Mouse (Mus musculus): ENCODE results near the gene 6330403K07Rik.
A peak's percentile ranks its signal among the peaks of the same experiment; 100 is the strongest.

Gene 6330403K07Rik

DNA sequence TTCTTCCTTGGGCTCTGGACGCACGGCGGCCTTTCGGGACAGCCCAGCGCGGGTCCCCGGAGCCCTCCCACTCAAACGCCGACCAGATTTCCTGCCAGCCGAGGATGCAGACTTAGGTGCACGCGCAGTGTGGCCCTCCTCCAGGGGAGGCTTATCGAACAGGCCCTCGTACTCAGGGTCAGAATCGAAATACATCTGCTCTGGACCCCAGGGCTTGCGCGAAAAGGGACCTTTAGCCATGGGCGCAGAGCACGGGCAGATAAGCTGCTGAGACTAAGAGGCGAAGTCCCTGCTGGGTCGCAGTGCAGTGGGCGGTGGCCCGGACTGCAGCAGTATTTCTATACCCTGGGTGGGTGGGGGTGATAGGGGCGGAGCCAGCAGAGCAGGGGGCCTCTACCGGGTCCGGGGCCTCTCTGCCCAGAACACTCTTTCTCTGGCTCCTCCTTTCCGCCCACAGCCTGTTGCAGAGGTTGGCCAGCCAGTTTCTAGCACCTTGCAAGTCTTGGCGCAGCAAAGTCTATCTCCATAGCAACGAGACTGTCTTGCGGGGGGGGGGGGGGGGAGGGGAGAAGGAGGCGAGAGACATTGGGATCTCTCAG lies at the start of gene 6330403K07Rik:
Gene 6330403K07Rik, minus strand, starts transcription at position 351 of the 599 bp plus-strand sequence.
- no peak for DNase-seq (ENCODE audit: low read depth)

- DNase-seq (ENCODE audit: low read depth) = no peak
Measured at GRCm38 (mm10) chr11:71076342-71076741, 43.0 kb upstream of the 6330403K07Rik start.

GRCm38 (mm10) chr11:71052554-71052953 lies 19.2 kb upstream of the 6330403K07Rik start:
- DNase-seq (ENCODE audit: low read depth) = peak; percentile 37

- DNase-seq (ENCODE audit: low read depth) = no peak
Measured at GRCm38 (mm10) chr11:71039526-71040298, 6.4 kb upstream of the 6330403K07Rik start.

GRCm38 (mm10) chr11:71032491-71033162 lies 686 bp downstream of the 6330403K07Rik start:
- no peak for DNase-seq (ENCODE audit: low read depth)

- no peak for DNase-seq (ENCODE audit: low read depth)
Measured at GRCm38 (mm10) chr11:71032070-71032469, 1.2 kb downstream of the 6330403K07Rik start.

GRCm38 (mm10) chr11:71029403-71030118 lies 3.8 kb downstream of the 6330403K07Rik start:
- DNase-seq (ENCODE audit: low read depth) = no peak

DNA sequence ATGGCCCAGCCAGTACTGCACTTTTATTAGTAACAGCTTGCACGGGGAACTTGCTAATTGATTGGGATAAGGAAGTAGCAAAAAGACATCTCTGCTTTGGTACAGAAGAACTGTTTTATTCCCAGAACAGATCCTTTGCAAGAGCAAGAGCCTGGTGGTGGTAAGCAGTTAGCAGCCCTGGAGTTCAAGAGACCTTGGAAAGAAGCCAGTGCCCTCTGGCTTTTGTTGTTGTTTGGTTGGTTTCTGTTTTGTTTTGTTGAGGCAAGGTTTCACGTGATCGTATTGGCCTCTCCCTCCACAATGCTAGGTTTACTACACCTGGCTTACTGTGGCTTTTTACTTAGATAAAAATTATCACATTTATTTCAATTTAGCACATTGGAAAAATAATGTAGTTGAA lies 5.0 kb downstream of the 6330403K07Rik start:
- no peak for DNase-seq (ENCODE audit: low read depth)

- DNase-seq (ENCODE audit: low read depth) = peak; percentile 99
Measured at GRCm38 (mm10) chr11:71019201-71020068, 13.9 kb downstream of the 6330403K07Rik start, which contains the start of the genes Mis12 and Derl2. TSS of gene Mis12 (plus strand) at chr11:71019611. TSS of gene Derl2 (minus strand) at chr11:71019841.

DNA sequence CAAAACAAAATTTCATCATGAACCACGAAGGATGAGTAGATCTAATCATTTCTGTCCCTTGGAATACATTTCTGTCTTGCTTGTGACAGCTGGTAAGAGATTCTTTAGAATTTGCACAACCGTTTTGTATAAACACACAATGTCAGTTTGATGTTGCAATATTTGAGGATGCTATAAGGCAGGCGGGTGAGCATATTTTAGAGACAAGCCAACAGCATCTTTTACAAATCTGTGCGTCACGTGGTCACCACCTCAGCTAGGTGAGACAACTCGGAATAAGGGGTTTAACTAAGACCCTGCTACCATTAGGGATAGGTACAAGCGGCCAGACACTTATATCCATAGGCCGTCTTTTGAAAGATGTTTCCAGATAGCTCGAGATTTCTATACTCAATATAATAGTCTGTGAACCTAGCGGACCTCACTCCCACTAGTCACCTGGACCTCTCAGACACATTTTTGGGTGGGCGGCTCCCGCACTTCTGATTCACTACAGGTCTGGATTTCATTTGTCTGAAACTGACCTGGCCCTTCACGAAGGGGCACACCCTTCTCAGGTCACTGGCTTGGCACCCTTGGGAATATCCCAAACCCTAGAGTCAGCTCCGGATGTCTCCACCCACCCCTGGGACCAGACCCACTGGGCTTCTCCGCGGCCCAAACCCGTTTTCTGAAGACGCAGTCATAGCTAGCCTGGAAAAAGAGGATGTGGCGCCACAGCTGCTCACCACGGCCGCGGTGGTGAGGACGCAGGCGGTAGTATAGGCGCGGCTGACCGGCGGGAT lies 14.7 kb downstream of the 6330403K07Rik start:
- DNase-seq (ENCODE audit: low read depth) = no peak

GRCm38 (mm10) chr11:71017051-71017450 lies 16.3 kb downstream of the 6330403K07Rik start:
- no peak for DNase-seq (ENCODE audit: low read depth)

DNA sequence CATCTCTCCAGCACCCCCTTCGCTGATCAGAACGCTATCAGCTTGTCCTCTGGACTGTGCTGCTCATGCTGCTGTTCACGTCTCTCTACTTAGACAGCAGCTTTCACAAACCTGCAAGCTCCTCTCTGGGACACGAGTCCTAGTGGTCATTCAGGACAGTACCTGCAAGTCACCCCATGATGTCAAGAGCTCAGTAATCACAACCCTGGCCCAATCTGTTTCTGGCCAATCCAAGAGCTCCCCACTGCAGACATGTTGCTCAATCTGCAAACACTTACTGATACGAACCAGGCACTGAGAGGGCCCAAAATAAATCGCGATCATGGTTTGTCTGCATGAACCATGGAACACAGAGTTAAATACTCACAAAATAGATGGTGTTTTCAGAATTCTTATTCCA lies 20.6 kb downstream of the 6330403K07Rik start:
- DNase-seq (ENCODE audit: low read depth) = no peak

GRCm38 (mm10) chr11:71008321-71008720 lies 25.0 kb downstream of the 6330403K07Rik start:
- DNase-seq (ENCODE audit: low read depth) = no peak

DNA sequence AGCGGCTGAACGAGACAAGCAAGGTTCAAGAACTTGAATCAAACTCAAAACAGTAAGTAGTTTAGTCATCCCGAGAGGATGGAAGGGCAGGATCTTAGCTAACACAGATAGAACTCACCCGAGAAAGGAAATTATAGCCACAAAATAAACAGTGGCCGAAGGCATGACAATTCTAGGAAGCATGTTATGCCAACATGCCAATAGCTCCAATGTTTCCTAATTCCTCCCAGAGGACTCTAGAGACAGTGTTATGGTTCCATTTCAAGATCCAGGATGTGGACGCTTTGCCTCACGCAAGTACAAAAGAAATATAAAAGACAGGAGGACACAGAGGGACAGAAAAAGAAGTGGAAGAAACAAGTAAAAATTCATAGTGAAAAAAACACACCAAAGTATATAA lies 25.5 kb downstream of the 6330403K07Rik start:
- DNase-seq (ENCODE audit: low read depth) = no peak

- DNase-seq (ENCODE audit: low read depth) = no peak
Measured at GRCm38 (mm10) chr11:71007026-71007425, 26.3 kb downstream of the 6330403K07Rik start.

- peak; percentile 48 for DNase-seq (ENCODE audit: low read depth)
Measured at GRCm38 (mm10) chr11:71005046-71005445, 28.3 kb downstream of the 6330403K07Rik start.

DNA sequence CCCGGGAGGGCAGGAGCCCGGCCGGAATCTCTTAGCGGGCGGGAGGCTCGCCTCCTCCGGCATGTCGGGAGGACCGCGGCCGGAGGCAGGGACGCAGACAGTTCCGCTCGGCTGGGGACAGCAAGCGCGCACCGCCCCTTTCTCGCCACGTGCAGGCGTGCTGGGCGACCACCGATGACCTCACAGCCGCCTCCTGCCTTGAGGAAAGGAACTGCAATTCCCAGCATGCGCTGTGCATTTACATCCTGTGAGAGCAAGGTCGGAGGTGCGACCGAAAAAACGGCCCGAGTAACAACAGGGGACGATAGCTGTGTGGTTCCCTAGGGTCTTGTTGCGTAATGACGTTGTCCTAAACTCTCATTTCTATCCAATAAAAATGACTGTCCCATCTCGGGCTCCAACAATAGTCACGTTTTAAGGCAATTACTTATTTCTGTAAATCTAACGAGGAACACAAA lies 29.0 kb downstream of the 6330403K07Rik start, which contains the start of gene Dhx33:
Gene Dhx33, minus strand, starts transcription at position 122 of the 458 bp plus-strand sequence.
- peak; percentile 99 for DNase-seq (ENCODE audit: low read depth)

- no peak for DNase-seq (ENCODE audit: low read depth)
Measured at GRCm38 (mm10) chr11:71003611-71004315, 29.6 kb downstream of the 6330403K07Rik start.

GRCm38 (mm10) chr11:71001167-71001566 lies 32.1 kb downstream of the 6330403K07Rik start:
- no peak for DNase-seq (ENCODE audit: low read depth)
